Mouse (Mus musculus): ENCODE data around the gene Tpgs1. TPM values are rescaled to one million over a fixed set of nuclear protein-coding genes. Genes with fewer than 3 reads are reported as not detected.

Gene Tpgs1
- polyA plus RNA-seq, 2 experiments, result 44.6 to 66.0 TPM

DNA sequence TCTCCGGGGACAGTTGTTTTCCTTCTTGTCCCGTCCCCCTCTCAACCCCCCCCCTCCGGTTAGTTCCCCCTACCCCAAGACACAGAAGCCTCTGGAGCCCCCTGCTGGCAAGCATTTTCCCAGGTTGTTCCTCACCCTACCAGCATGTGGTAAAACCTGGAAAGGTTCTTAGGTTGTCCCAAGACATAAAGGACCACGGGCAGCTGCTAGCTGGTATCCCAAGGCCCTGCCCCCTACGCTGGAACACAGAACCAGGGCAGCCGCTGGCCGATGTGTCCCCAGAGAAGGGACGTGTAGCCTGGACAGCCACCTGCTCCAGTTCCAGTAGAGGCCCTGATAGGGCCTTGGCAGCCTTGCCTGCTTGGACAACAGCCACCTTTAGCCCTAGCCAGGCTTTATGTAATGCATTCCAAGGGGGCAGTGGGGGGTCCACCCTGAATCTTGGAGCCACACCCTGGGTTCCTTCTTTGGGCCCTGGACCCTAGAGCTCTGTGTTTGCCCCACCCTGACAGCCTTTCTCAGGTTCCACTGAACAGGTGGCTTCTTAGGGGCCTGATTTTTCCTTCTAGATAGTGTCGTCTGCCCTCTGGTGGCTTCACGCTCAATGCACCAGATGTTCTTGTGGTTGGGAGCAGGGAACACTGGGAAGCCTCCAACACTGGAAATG is 13.9 kb downstream of the Tpgs1 start:
- H3K4me2 ChIP-seq (replicated peaks; ENCODE audit: low read depth, low read length, severe bottlenecking), result peak overlapping the region; percentile 91
- ATAC-seq (ENCODE audit: low FRiP score, low read depth), result no peak
- TF ChIP-seq POLR2A (IDR thresholded peaks at IDR 0.05; ENCODE audit: borderline replicate concordance, extremely low read depth, insufficient read depth, insufficient read length), result no peak
- peaks cover 16% of the 10 kb centered on the region for H3K4me1 ChIP-seq (ENCODE audit: control insufficient read depth, insufficient read depth, low read length)
- H3K4me3 ChIP-seq (replicated peaks; ENCODE audit: low read length), result peak overlapping the region; percentile 78
- peak; percentile 68 for DNase-seq (ENCODE audit: low spot score)
- no peaks in the 10 kb centered on the region for H3K9me3 ChIP-seq (ENCODE audit: control insufficient read depth, low read length)
- peak overlapping the region; percentile 43 for H3K27ac ChIP-seq (replicated peaks; ENCODE audit: low read depth, low read length)
- H3K9ac ChIP-seq (ENCODE audit: low read depth, low read length, severe bottlenecking), result peak overlapping the region; percentile 82
- WGBS, result 4% methylated on average over 9 of the region's 10 CpGs
- peaks cover 41% of the 10 kb centered on the region for H3K36me3 ChIP-seq (ENCODE audit: control insufficient read depth, insufficient read depth, low read length)
- H3K27me3 ChIP-seq (ENCODE audit: control insufficient read depth, insufficient read depth, low read length), result no peaks in the 10 kb centered on the region

DNA sequence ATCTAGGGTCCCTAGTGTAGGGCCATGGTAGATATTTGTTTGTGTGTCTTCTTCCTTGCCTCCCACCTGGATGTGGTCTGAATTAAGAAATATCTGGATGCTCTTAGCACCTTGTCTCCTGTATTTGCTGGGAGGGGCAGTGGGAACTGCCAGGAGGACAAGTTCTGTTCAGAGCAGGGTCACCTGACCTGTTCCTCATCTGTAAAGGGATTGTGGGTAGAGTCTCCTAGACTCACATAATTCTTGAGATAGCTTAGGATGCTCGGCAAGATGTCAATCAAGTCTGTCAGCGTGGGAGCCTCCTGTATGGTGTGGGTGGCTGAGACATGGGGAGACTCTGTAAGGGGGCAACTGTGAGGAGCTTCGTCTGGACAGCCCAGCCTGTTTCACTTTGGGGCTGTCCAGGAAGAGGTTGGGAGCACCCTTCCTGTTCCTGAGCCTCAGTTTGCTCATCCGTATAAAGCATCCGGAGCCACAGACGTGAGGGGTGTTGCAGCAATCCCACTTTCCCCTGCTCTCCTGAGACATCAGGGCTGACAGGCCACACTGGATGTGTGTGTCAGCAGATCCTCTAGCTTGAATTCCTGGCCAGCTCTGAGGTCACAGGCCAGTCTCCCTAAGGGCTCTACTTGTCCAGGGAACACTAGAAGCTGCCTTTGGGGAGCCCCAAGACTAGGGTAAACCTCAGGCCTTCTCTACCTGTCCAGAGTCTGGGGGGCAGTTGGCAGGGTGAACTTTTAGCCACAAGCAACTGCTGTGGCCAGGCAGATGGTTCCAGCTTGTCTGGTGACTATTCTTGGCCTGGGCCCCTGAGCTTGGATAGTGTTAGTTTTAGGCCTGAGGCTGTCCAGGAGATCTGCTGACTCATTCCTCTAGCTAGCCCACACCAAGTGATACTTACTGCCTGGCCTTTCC is 14.8 kb downstream of the Tpgs1 start:
- H3K36me3 ChIP-seq (ENCODE audit: control insufficient read depth, insufficient read depth, low read length), result peaks cover 51% of the 10 kb centered on the region
- 84% methylated on average over 6 of the region's 6 CpGs for WGBS
- peak overlapping the region; percentile 78; the same call in 1 of the 2 replicates for H3K4me3 ChIP-seq (replicated peaks; ENCODE audit: low read length)
- DNase-seq (ENCODE audit: low spot score) (no peak), ATAC-seq (ENCODE audit: low FRiP score, low read depth) (no peak)
- H3K9me3 ChIP-seq (ENCODE audit: control insufficient read depth, low read length), result no peaks in the 10 kb centered on the region
- TF ChIP-seq POLR2A (IDR thresholded peaks at IDR 0.05; ENCODE audit: borderline replicate concordance, extremely low read depth, insufficient read depth, insufficient read length), result no peak
- peaks cover 16% of the 10 kb centered on the region for H3K4me1 ChIP-seq (ENCODE audit: control insufficient read depth, insufficient read depth, low read length)
- no peaks in the 10 kb centered on the region for H3K27me3 ChIP-seq (ENCODE audit: control insufficient read depth, insufficient read depth, low read length)
- H3K9ac ChIP-seq (ENCODE audit: low read depth, low read length, severe bottlenecking), result peak overlapping the region; percentile 82
- H3K4me2 ChIP-seq (replicated peaks; ENCODE audit: low read depth, low read length, severe bottlenecking), result peak overlapping the region; percentile 91
- no peak overlapping the region; the same call in 1 of the 2 replicates for H3K27ac ChIP-seq (replicated peaks; ENCODE audit: low read depth, low read length)

DNA sequence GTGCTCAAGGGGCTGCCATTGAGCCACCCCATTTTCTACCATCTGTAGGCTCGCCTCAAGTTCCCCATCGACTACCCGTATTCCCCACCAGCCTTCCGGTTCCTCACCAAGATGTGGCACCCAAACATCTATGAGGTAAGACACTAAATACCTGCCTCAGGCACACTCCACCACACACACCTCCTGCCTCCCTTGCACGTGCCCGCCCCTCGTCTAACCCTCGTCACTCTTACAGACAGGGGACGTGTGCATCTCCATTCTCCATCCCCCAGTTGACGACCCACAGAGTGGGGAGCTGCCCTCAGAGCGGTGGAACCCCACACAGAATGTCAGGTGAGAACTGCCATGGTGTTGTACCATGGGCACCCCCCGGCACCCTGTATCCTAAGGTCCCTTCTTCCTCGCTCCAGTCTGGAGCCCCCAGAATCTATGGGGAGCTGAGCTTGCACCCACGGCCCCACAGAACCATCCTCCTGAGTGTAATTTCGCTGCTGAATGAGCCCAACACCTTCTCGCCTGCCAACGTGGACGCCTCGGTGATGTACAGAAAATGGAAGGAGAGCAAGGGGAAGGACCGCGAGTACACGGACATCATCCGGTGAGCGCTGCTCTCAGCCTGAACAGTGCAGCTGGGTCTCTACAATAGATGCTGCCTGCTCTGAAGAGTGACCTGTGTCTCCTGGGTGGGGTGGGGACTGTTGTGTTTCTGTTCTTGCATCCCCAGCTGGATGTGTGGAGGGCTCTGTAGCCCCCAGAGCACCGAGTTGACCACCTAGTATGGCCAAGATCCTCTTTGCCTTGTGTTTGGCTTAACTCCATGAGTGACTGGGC is 15.8 kb downstream of the Tpgs1 start:
- Histone ChIP-seq H3K4me2 (replicated peaks; ENCODE audit: low read depth, low read length, severe bottlenecking) (no peak overlapping the region), H3K9ac (ENCODE audit: low read depth, low read length, severe bottlenecking) (no peak overlapping the region), H3K9me3 (ENCODE audit: control insufficient read depth, low read length) (no peaks in the 10 kb centered on the region), H3K4me3 (replicated peaks; ENCODE audit: low read length) (no peak overlapping the region), H3K27me3 (ENCODE audit: control insufficient read depth, insufficient read depth, low read length) (no peaks in the 10 kb centered on the region), H3K36me3 (ENCODE audit: control insufficient read depth, insufficient read depth, low read length) (peaks cover 58% of the 10 kb centered on the region), H3K27ac (replicated peaks; ENCODE audit: low read depth, low read length) (no peak overlapping the region), H3K4me1 (ENCODE audit: control insufficient read depth, insufficient read depth, low read length) (peaks cover 16% of the 10 kb centered on the region)
- WGBS, result 94% methylated on average over 25 of the region's 25 CpGs
- DNase-seq (ENCODE audit: low spot score), result no peak
- no peak for TF ChIP-seq POLR2A (IDR thresholded peaks at IDR 0.05; ENCODE audit: borderline replicate concordance, extremely low read depth, insufficient read depth, insufficient read length)
- no peak for ATAC-seq (ENCODE audit: low FRiP score, low read depth)

DNA sequence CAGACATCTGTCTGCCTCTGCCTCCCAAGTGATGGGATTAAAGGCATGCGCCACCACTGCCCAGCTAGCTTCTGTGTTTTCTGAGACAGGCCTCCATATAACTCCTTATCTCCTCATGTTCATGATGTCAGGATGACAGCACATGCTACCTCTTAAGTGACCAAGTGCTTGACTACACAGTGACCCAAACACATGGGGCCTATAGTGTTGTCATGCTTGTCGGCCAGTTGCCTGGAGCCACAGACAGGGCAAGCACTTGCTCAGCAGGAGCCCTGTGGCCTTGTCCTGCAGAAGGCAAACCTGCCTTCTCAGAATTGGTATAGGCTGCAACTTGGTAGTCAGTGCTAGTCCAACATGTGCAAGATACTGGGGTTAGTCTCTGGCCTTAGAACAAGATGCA is 17.1 kb downstream of the Tpgs1 start:
- no peak overlapping the region for H3K9ac ChIP-seq (ENCODE audit: low read depth, low read length, severe bottlenecking)
- peaks cover 12% of the 10 kb centered on the region for H3K4me1 ChIP-seq (ENCODE audit: control insufficient read depth, insufficient read depth, low read length)
- DNase-seq (ENCODE audit: low spot score) (no peak), ATAC-seq (ENCODE audit: low FRiP score, low read depth) (no peak)
- 80% methylated on average over 2 of the region's 2 CpGs for WGBS
- H3K9me3 ChIP-seq (ENCODE audit: control insufficient read depth, low read length), result no peaks in the 10 kb centered on the region
- TF ChIP-seq POLR2A (IDR thresholded peaks at IDR 0.05; ENCODE audit: borderline replicate concordance, extremely low read depth, insufficient read depth, insufficient read length), result no peak
- peaks cover 58% of the 10 kb centered on the region for H3K36me3 ChIP-seq (ENCODE audit: control insufficient read depth, insufficient read depth, low read length)
- no peak overlapping the region for H3K4me3 ChIP-seq (replicated peaks; ENCODE audit: low read length)
- no peaks in the 10 kb centered on the region for H3K27me3 ChIP-seq (ENCODE audit: control insufficient read depth, insufficient read depth, low read length)
- no peak overlapping the region for H3K4me2 ChIP-seq (replicated peaks; ENCODE audit: low read depth, low read length, severe bottlenecking)
- no peak overlapping the region for H3K27ac ChIP-seq (replicated peaks; ENCODE audit: low read depth, low read length)

DNA sequence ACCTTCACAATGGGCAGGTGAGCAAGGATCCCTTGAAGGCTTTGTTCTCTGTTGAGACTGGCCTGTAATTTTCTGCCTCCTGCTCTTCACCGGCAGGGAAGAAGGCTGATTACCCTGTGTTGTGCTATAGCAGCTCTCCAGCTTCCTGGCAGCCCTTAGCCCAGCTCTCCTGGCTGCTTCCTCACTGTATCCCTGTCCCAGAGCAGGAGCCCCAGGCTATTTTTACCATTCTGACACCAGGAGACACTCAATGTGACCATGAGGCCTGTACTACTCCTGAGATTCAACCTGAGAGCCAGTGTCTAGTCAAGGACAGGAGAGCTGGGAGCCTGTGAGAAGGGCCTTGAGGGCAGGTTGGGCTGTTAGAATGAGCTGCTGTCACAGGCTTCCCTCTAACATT is 17.5 kb downstream of the Tpgs1 start:
- no peak overlapping the region for H3K4me2 ChIP-seq (replicated peaks; ENCODE audit: low read depth, low read length, severe bottlenecking)
- no peak for ATAC-seq (ENCODE audit: low FRiP score, low read depth)
- peaks cover 11% of the 10 kb centered on the region for H3K4me1 ChIP-seq (ENCODE audit: control insufficient read depth, insufficient read depth, low read length)
- no peak overlapping the region for H3K4me3 ChIP-seq (replicated peaks; ENCODE audit: low read length)
- DNase-seq (ENCODE audit: low spot score), result no peak
- H3K9ac ChIP-seq (ENCODE audit: low read depth, low read length, severe bottlenecking), result no peak overlapping the region
- peaks cover 58% of the 10 kb centered on the region for H3K36me3 ChIP-seq (ENCODE audit: control insufficient read depth, insufficient read depth, low read length)
- TF ChIP-seq POLR2A (IDR thresholded peaks at IDR 0.05; ENCODE audit: borderline replicate concordance, extremely low read depth, insufficient read depth, insufficient read length), result no peak
- H3K9me3 ChIP-seq (ENCODE audit: control insufficient read depth, low read length), result no peaks in the 10 kb centered on the region
- no peaks in the 10 kb centered on the region for H3K27me3 ChIP-seq (ENCODE audit: control insufficient read depth, insufficient read depth, low read length)
- H3K27ac ChIP-seq (replicated peaks; ENCODE audit: low read depth, low read length), result no peak overlapping the region
- WGBS, result 100% methylated on average over 1 of the region's 1 CpGs

Data from limb, embryonic 14.5 days (tissue).